ENCODE assay signal across 8 mouse cellular contexts in the genomic region with DNA sequence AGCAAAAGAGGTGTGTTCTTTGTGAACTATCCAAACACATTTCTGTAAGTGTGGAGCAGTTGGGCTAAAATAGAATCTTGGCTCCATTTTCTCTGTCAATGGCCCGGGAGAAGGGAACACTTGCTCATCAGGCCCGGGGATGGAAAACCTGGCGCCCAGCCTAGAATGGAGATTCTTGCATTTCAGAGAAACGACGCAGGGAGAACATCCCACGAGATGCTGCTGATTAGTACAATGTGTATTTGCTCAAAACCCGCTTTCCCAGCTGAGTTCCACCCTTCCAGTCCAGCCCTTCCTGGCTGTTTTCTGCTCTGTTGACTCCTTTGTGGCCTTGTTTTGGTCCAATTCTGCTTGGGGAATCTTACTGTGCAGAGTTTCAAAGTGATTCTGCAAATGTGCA.
DNase-seq lines count a peak whose midpoint lies in the region; ATAC-seq lines count a peak whose summit lies in the region.

No protein-coding gene starts in this region.

- intact Hi-C loops in gastrocnemius, postnatal 14 days (cut with DNase I; ENCODE audit: low total_unique reads) = no loop called here

- no peak overlapping the region for H3K27ac ChIP-seq in hindbrain, embryonic 14.5 days
- no peak overlapping the region for H3K27ac ChIP-seq in hindbrain, embryonic 11.5 days (ENCODE audit: low read depth, low read length)

- whole genome bisulfite sequencing in hindbrain, embryonic 14.5 days = 31% methylated on average over 7 of the region's 7 CpGs
- 63% methylated on average over 7 of the region's 7 CpGs for WGBS in hindbrain, embryonic 11.5 days

- no peak overlapping the region for H3K4me3 ChIP-seq in hindbrain, embryonic 14.5 days (replicated peaks; ENCODE audit: low read length)
- H3K4me3 ChIP-seq in hindbrain, embryonic 11.5 days (ENCODE audit: low read depth, low read length) = no peak overlapping the region

- peak; percentile 62; the same call in 1 of the 2 replicates for ATAC-seq in hindbrain, embryonic 14.5 days (ENCODE audit: low FRiP score)
- ATAC-seq in hindbrain, embryonic 11.5 days (ENCODE audit: low FRiP score) = no peak

- H3K9me3 ChIP-seq in hindbrain, embryonic 14.5 days (ENCODE audit: control insufficient read depth, low read length) = no peaks in the 10 kb centered on the region
- H3K9me3 ChIP-seq in hindbrain, embryonic 11.5 days (ENCODE audit: control insufficient read depth, low read length) = no peaks in the 10 kb centered on the region

- H3K9ac ChIP-seq in hindbrain, embryonic 14.5 days = no peak overlapping the region
- H3K9ac ChIP-seq in hindbrain, embryonic 11.5 days (ENCODE audit: low read depth, low read length) = no peak overlapping the region

- no peaks in the 10 kb centered on the region for H3K36me3 ChIP-seq in hindbrain, embryonic 14.5 days (replicated peaks; ENCODE audit: control insufficient read depth, insufficient read depth)
- H3K36me3 ChIP-seq in hindbrain, embryonic 11.5 days (ENCODE audit: control insufficient read depth, insufficient read depth, low read length) = no peaks in the 10 kb centered on the region

- H3K27me3 ChIP-seq in hindbrain, embryonic 14.5 days (ENCODE audit: control insufficient read depth, insufficient read depth, low read length) = no peaks in the 10 kb centered on the region
- H3K27me3 ChIP-seq in hindbrain, embryonic 11.5 days (ENCODE audit: control insufficient read depth, insufficient read depth, low read length) = no peaks in the 10 kb centered on the region

- H3K4me1 ChIP-seq in hindbrain, embryonic 14.5 days (replicated peaks; ENCODE audit: control insufficient read depth, insufficient read depth, low read length) = no peaks in the 10 kb centered on the region
- no peaks in the 10 kb centered on the region for H3K4me1 ChIP-seq in hindbrain, embryonic 11.5 days (replicated peaks; ENCODE audit: control insufficient read depth, insufficient read depth, low read length)

- DNase-seq in hindbrain, embryonic 14.5 days (ENCODE audit: low spot score) = peak; percentile 59
- no peak for DNase-seq in hindbrain, embryonic 11.5 days (ENCODE audit: low spot score)
- peak; percentile 10 for DNase-seq in cerebellum, adult 9-11 months
- DNase-seq in gastrocnemius, postnatal 14 days = peak; percentile 91
- DNase-seq in layer of hippocampus, adult 18-20 months (ENCODE audit: low spot score in 2 of 2) = peak; percentile 87 to 96
- peak; percentile 49 for DNase-seq in lung, postnatal 36 days
- DNase-seq in testis, postnatal 10 days (ENCODE audit: low spot score) = peak; percentile 66
- DNase-seq in embryo, embryonic 9.5 days (ENCODE audit: extremely low spot score) = no peak

- no peak overlapping the region for H3K4me2 ChIP-seq in hindbrain, embryonic 14.5 days (replicated peaks)
- no peak overlapping the region for H3K4me2 ChIP-seq in hindbrain, embryonic 11.5 days (replicated peaks; ENCODE audit: low read depth, low read length)

Comparison
In these comparisons a context has a peak if more than half of its experiments do, and no peak if none do; other contexts are left out.
1. DNase-seq: peak in hindbrain, embryonic 14.5 days (single experiment), cerebellum, adult 9-11 months (single experiment), gastrocnemius, postnatal 14 days (single experiment), layer of hippocampus, adult 18-20 months (2 of 2), lung, postnatal 36 days (single experiment) and testis, postnatal 10 days (single experiment); none in hindbrain, embryonic 11.5 days (single experiment) and embryo, embryonic 9.5 days (single experiment).